Mouse (Mus musculus) limb, embryonic 10.5 days (tissue): Measurements from ENCODE around the gene Kif13a. TPM values are rescaled to one million over a fixed set of nuclear protein-coding genes. Genes with fewer than 3 reads are reported as not detected.

Experiments
- DNase-seq: peaks from one replicate; pipeline ENCODE4 v3.0.0-alpha.2; 2017; ENCODE audit warnings: low spot score
- H3K27ac ChIP-seq: fragments of 300-500 bp; sonication (generic); 2 replicates; pipeline ENCODE4 v1.5.1; 2016; ENCODE audit warnings: mild to moderate bottlenecking
- H3K27me3 ChIP-seq: fragments of 300-500 bp; sonication (generic); 2 replicates; pipeline ENCODE4 v1.6.1; 2016; ENCODE audit warnings: low read depth, mild to moderate bottlenecking; ENCODE audit not compliant: poor library complexity, severe bottlenecking
- H3K36me3 ChIP-seq: fragments of 300-500 bp; sonication (generic); 2 replicates; pipeline ENCODE4 v1.6.1; 2016; ENCODE audit warnings: mild to moderate bottlenecking, moderate library complexity
- H3K4me1 ChIP-seq: fragments of 300-500 bp; sonication (generic); 2 replicates; pipeline ENCODE4 v1.6.1; 2016
- H3K4me3 ChIP-seq: fragments of 300-500 bp; sonication (generic); 2 replicates; pipeline ENCODE4 v1.5.1; 2016; ENCODE audit warnings: mild to moderate bottlenecking, moderate library complexity
- H3K9me3 ChIP-seq: fragments of 300-500 bp; sonication (generic); replicated peaks from 2 replicates; pipeline ENCODE4 v1.6.1; 2016; ENCODE audit warnings: mild to moderate bottlenecking
- WGBS: fragments of 180-500 bp; shearing (Covaris S2); methylation state at CpG from one replicate; pipeline ENCODE4 v1.1.7; 2016; 5-methylcytosine and 5-hydroxymethylcytosine counted together
- polyA plus RNA-seq: library from polyadenylated mRNA; unstranded; fragments of >200 nt; fragmentation: Nextera tagmentation; extraction: Ambion mirVana; gene quantifications from 2 replicates; pipeline ENCODE4 v1.2.1, GENCODE M21; 2016

Kif13a gene
- polyA plus RNA-seq, 1 experiment from 2014 or later = 13.6 TPM

DNA sequence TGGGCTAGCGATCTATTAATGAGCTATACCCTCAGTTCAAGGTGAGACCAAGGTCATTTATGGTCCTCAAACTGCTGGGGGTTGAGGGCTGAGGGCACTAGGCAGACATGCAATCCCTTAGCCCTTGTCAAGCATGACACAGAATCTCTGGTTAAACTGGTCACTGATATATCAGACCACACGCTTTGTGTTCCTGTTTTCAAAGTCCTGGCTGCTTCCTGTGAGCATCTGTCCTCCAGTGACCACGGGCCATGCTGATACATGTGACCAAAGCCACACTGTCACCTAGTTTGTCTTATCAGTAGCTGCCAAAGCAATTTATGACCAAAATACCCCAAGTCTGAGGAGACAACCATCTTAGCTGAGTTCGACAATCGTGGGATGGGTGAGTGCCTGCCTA, 154.7 kb downstream of the Kif13a start:
- no peak for DNase-seq
- H3K9me3 ChIP-seq = no peaks in the 10 kb centered on the region
- no peak overlapping the region for H3K27ac ChIP-seq
- peaks cover 7% of the 10 kb centered on the region for H3K4me1 ChIP-seq
- no peak overlapping the region for H3K4me3 ChIP-seq
- H3K27me3 ChIP-seq = no peaks in the 10 kb centered on the region
- peaks cover 60% of the 10 kb centered on the region for H3K36me3 ChIP-seq
- 88% methylated on average over 5 of the region's 5 CpGs for WGBS

DNA sequence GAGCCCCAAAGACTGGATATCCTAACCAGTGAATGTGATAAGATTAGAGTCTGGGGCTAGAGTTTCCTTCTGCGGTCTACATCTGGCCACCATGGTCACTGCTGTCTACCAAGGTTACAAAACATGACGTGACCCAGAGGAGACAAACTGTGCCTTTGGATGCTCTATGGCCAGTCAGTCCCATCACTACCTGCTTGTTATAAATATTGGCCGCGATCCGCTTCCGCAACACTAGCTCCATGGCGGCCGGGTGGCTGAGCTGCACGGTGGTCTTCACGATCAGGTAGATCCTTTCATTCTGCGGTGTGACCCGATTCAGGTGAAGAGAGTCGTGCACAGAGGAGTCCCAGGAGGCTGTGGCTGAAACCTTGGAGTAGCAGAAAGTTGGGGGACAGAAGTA, 157.1 kb downstream of the Kif13a start:
- DNase-seq = no peak
- Histone ChIP-seq H3K27me3 (no peaks in the 10 kb centered on the region), H3K36me3 (peaks cover 79% of the 10 kb centered on the region), H3K27ac (no peak overlapping the region), H3K4me3 (no peak overlapping the region), H3K9me3 (no peaks in the 10 kb centered on the region), H3K4me1 (no peaks in the 10 kb centered on the region)
- WGBS = 98% methylated on average over 13 of the region's 13 CpGs

DNA sequence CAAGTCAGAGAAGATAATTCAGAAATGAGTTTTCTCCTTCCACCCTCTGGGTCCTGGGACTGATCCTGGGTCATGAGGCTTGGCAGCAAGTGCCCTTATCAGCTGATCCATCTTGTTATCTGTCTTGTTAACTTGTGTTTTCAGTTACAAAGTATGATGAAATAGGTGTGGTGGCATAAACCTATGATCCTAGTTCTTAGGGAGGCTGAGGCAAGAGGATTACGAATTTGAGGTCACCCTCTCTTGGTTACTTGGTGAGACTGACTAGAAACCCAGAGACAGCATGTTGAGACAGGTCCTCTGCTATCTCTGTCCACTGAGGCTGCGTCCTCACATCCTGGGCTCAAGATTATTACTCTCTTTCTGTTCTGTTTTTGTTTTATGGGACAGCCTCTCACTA, 164.3 kb downstream of the Kif13a start:
- no peak for DNase-seq
- Histone ChIP-seq H3K27ac (no peak overlapping the region), H3K27me3 (no peaks in the 10 kb centered on the region)

DNA sequence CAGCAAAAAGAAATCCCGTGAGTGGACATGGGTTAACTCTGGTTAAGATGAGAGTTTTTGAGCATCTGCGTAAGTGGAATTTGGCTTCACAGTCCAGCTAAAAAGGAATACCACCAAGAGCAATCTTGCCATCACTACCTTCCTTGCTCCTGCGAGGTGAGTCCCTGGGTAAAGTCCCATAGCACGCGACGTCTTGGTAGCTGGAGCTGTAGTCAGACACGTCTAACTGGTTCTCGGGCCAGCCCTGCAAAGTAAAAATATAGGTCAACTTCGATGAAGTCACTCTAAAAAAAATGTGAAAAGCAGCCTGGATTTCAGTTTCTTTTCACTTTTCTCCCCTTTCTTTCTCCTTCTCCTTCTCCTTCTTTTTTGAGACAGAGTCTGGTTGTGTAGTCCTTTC, 166.5 kb downstream of the Kif13a start:
- peaks cover 6% of the 10 kb centered on the region; the same call in 1 of the 2 replicates for H3K4me1 ChIP-seq
- 89% methylated on average over 9 of the region's 9 CpGs for WGBS
- no peak for DNase-seq
- no peaks in the 10 kb centered on the region for H3K9me3 ChIP-seq
- no peak overlapping the region for H3K4me3 ChIP-seq
- no peaks in the 10 kb centered on the region for H3K27me3 ChIP-seq
- H3K27ac ChIP-seq = no peak overlapping the region
- peaks cover 73% of the 10 kb centered on the region for H3K36me3 ChIP-seq

More for the DNA sequence above, 164.3 kb downstream of the Kif13a start:
- WGBS = 78% methylated on average over 2 of the region's 2 CpGs
- Histone ChIP-seq H3K4me1 (peaks cover 6% of the 10 kb centered on the region; the same call in 1 of the 2 replicates), H3K9me3 (no peaks in the 10 kb centered on the region), H3K4me3 (no peak overlapping the region), H3K36me3 (peaks cover 76% of the 10 kb centered on the region)

DNA sequence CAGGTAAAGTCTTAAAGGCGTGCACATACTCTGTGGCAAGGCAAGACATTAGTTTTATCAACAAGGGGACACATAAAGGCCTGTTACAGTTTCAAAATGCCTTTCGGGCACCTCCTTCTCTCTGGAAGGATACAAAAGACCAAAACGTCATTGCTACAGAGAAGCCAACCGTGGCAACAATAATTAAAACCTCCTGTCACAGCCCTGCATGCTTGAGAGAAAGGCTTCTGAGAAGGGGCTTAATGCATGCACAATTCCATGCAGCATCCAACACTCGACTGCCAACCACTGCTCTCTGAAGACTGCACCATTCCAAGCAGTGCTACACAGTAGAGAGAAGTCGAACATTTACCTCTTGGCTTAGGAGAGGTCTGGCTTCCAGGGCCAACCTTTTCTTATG, 168.7 kb downstream of the Kif13a start:
- Histone ChIP-seq H3K36me3 (peaks cover 61% of the 10 kb centered on the region), H3K27ac (no peak overlapping the region), H3K27me3 (no peaks in the 10 kb centered on the region), H3K4me1 (peaks cover 6% of the 10 kb centered on the region; the same call in 1 of the 2 replicates), H3K4me3 (no peak overlapping the region), H3K9me3 (no peaks in the 10 kb centered on the region)
- no peak for DNase-seq
- 60% methylated on average over 6 of the region's 6 CpGs for WGBS

DNA sequence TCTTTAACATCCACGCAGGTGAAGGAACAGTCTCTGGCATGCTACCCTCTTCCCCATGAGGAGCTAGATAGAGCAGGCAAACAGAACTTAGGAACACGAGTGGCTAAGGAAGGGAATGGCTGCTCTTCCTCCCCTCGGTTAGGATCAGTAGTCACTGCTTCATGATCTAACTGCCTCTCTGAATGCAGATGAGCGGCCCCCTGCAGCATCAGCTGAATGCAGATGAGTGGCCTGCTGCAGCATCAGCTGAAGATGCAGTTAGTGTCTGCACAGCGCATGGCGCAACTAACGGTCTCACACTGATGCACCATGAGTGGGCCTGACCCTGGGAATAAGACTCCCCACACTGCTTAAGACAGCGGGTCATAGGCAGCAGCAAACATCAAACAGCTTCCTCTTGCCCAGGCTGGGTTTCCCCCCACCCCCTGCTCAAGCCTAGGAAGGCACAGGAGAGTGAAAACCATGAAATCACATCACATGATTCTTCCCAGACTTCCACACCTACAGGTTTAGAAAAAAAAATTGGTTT, 170.3 kb downstream of the Kif13a start:
- H3K4me1 ChIP-seq = peaks cover 6% of the 10 kb centered on the region; the same call in 1 of the 2 replicates
- H3K27me3 ChIP-seq = no peaks in the 10 kb centered on the region
- no peaks in the 10 kb centered on the region for H3K9me3 ChIP-seq
- no peak overlapping the region for H3K4me3 ChIP-seq
- DNase-seq = no peak
- peaks cover 51% of the 10 kb centered on the region for H3K36me3 ChIP-seq
- no peak overlapping the region for H3K27ac ChIP-seq
- 84% methylated on average over 8 of the region's 8 CpGs for WGBS

DNA sequence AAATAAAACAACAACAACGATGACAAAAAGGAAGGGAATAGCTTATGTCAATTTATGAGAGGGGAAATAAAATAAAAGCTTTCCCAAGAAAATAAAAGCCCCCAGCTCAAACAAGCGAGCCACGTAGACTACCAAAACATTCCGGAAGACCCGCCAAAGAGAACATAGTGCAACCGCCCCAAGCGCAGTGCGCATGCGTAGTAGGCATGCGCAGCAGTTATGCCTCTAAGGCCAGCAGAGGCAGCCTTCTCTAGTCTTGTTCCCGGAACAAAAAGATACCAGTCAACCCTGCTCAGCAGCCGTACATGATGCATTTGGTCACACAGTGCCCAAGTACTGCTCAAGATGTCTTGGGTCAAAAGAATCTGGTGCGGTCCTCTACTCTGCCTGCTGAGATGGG, 171.0 kb downstream of the Kif13a start:
- 95% methylated on average over 13 of the region's 13 CpGs for WGBS
- DNase-seq = no peak
- H3K9me3 ChIP-seq = no peaks in the 10 kb centered on the region
- peaks cover 6% of the 10 kb centered on the region; the same call in 1 of the 2 replicates for H3K4me1 ChIP-seq
- H3K4me3 ChIP-seq = no peak overlapping the region
- H3K27ac ChIP-seq = no peak overlapping the region
- H3K36me3 ChIP-seq = peaks cover 47% of the 10 kb centered on the region
- no peaks in the 10 kb centered on the region for H3K27me3 ChIP-seq

DNA sequence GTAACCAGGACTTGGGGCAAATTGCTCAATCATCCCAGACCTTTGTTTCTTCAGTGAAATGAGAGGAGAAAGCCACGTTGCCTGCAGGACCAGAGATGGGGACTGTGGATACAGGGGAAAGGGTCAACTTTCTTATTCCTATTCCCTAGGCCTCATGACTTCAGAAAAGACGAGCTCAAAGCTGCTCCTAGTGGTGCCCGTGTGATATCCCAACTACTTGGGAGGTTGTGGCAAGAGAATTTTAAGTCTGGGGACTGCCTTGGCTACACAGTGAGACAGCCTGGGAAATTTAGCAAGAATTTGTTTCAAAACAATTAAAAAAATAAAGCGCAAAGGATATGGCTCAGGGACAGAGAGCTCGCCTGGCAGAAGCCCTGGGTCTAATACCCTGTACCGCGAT, 171.7 kb downstream of the Kif13a start:
- H3K27ac ChIP-seq = no peak overlapping the region
- no peaks in the 10 kb centered on the region for H3K27me3 ChIP-seq
- H3K4me1 ChIP-seq = peaks cover 6% of the 10 kb centered on the region; the same call in 1 of the 2 replicates
- H3K4me3 ChIP-seq = no peak overlapping the region
- DNase-seq = no peak
- no peaks in the 10 kb centered on the region for H3K9me3 ChIP-seq
- peaks cover 43% of the 10 kb centered on the region for H3K36me3 ChIP-seq
- 90% methylated on average over 7 of the region's 7 CpGs for WGBS

DNA sequence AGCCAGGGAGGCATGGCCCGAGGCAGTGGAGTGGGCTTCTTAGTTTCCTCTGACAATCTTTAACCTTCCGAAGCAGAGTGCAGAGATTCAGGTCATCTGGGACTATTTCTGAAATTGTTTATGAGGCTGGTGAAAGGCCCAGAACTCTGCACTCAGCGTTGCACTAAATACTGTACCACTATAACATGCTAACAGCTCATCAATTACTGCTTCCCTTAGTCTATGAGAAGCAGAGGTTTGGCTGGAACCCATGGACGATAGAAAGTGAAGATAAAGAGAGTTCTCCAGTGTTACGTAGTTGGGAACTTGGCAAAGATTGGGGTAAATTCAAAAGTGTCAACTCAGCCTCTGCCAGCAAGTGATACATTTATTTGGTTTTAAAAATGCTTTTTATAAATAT, 176.4 kb downstream of the Kif13a start:
- DNase-seq = no peak
- H3K4me1 ChIP-seq = no peaks in the 10 kb centered on the region
- WGBS = 87% methylated on average over 5 of the region's 5 CpGs
- H3K36me3 ChIP-seq = peaks cover 30% of the 10 kb centered on the region
- H3K27ac ChIP-seq = no peak overlapping the region
- H3K27me3 ChIP-seq = no peaks in the 10 kb centered on the region
- H3K4me3 ChIP-seq = no peak overlapping the region
- H3K9me3 ChIP-seq = no peaks in the 10 kb centered on the region

DNA sequence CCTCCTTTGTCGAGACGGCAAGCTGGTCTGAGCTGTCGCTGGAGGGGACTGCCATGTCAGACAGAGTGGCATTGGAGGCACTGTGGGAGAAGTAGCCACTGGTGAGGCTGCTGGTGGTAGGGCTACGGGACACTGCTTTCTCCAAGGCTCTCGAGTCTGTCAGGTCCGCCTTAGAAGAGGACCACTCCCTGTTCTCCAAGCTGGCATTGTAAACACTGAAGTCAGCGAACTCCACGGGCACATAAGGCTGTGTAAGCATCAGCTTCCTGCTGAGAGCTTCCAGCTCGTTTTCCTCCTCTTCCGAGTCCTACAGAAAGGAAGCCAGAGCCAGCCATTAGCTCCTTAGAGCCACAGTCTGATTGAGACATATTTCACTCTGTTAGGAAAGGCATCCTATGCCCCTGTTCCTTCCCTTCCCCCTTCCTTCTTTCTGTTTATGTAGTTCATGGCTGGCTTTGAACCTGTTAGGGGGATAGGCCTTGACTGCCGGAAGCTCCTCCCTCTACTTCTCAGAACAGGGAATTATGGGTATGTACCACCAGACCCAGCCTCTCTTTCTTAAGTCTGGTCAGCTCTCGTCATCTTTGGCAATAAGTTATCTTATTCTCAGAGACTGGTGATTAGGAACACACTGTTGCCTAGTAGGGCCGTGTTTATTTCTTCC, 177.0 kb downstream of the Kif13a start:
- Histone ChIP-seq H3K36me3 (peaks cover 27% of the 10 kb centered on the region), H3K4me3 (no peak overlapping the region)
- no peak for DNase-seq

DNA sequence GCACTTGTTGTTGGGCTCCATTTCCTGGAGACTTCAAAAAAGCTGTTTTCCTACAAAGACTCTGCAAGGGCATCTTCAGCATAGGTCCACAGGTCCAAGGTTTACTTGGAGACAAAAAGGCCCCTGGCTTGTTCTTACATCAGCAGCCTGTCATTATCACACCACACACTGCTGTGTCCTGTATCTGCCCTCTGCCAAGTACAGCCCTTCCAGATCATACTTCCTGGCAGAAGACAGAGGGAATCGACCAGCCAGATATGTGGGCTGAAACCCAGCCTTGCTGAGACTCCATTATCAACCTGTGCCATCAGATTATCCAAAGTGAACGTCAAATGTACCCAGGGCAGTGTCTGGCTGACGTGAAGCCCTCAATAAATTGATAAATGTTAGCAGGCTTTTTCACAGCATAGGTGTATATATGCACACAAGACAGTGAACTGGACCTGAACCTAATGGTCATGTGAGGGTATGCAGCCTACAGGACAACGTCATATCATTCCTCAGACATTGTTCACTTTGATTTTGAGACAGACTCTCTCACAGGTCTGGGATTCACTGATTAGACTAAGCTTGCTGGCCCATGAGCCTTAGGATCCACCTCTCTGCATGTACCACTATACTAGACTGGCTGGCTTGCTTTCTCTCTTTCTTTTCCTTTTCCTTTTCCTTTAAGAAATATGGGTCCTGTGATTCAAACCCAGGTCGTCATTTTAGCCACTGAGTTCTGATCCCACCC, 181.4 kb downstream of the Kif13a start:
- WGBS = 84% methylated on average over 5 of the region's 5 CpGs
- no peaks in the 10 kb centered on the region for H3K9me3 ChIP-seq
- no peaks in the 10 kb centered on the region for H3K27me3 ChIP-seq
- DNase-seq = no peak
- peaks cover 24% of the 10 kb centered on the region for H3K36me3 ChIP-seq
- no peaks in the 10 kb centered on the region for H3K4me1 ChIP-seq
- no peak overlapping the region for H3K4me3 ChIP-seq
- no peak overlapping the region for H3K27ac ChIP-seq

More for the DNA sequence above, 177.0 kb downstream of the Kif13a start:
- WGBS = 87% methylated on average over 13 of the region's 13 CpGs
- H3K27ac ChIP-seq = no peak overlapping the region
- H3K9me3 ChIP-seq = no peaks in the 10 kb centered on the region
- H3K4me1 ChIP-seq = no peaks in the 10 kb centered on the region
- H3K27me3 ChIP-seq = no peaks in the 10 kb centered on the region

DNA sequence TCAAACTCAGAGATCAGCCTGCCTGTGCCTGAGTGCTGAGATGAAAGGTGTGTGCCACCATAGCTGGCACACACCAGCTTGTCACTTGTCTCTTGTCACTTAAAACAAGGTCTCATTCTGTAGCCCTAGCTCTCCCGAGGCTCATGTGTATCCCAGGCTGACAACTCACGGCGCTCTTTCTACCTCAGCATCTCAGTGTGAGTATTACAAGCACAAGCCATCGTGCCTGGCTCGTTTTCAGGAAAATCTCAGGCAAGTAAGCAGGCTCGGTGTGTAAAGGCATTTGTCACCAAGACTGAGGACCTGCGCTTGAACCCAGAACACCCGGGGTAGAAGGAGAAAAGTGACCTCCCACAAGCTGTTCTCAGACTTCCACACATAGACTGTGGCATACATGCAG, 185.8 kb downstream of the Kif13a start:
- Histone ChIP-seq H3K4me3 (no peak overlapping the region), H3K36me3 (no peaks in the 10 kb centered on the region), H3K27ac (no peak overlapping the region), H3K9me3 (no peaks in the 10 kb centered on the region), H3K4me1 (no peaks in the 10 kb centered on the region), H3K27me3 (no peaks in the 10 kb centered on the region)
- WGBS = 86% methylated on average over 8 of the region's 8 CpGs
- DNase-seq = no peak

DNA sequence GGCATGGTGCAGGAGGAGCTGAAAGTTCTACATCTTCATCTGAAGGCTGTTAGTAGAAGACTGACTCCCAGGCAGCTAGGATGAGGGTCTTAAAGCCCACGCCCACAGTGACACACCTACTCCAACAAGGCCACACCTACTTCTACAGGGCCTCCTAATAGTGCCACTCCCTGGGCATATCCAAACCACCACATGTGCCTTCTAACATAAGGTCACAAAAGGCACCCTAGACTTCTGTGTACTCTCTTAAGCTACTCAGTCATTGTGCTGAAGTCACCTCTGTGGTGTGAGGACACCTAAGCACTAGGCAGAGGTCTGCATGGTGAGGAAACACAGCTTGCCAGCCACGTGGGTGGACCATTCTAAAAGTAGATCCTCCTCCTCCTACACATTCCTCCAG, 187.3 kb downstream of the Kif13a start:
- Histone ChIP-seq H3K4me1 (no peaks in the 10 kb centered on the region), H3K27me3 (no peaks in the 10 kb centered on the region)
- 66% methylated on average over 2 of the region's 2 CpGs for WGBS

More for the DNA sequence above, 187.3 kb downstream of the Kif13a start:
- no peaks in the 10 kb centered on the region for H3K9me3 ChIP-seq
- no peak overlapping the region for H3K27ac ChIP-seq
- no peak overlapping the region for H3K4me3 ChIP-seq
- no peaks in the 10 kb centered on the region for H3K36me3 ChIP-seq
- no peak for DNase-seq
